Mouse (Mus musculus) ES-Bruce4 (cell line): ENCODE measurements around the gene Ndel1.

Experiments
- CTCF ChIP-seq: IDR thresholded peaks from one replicate; pipeline ENCODE4 v1.8.1; 2011; ENCODE audit warnings: low read depth, low read length
- POLR2A ChIP-seq: IDR thresholded peaks from one replicate; pipeline ENCODE4 v1.8.1; 2011; ENCODE audit warnings: low read length; ENCODE audit not compliant: insufficient read depth

- no peak for TF ChIP-seq CTCF
- TF ChIP-seq POLR2A = no peak
Measured at GRCm38 (mm10) chr11:68871277-68871676, 381 bp downstream of the Ndel1 start.
